Mouse (Mus musculus): Measurements from ENCODE around the gene Nfe2l3.

Gene Nfe2l3

GRCm38 (mm10) chr6:51486731-51487130, 54.3 kb downstream of the Nfe2l3 start:
- DNase-seq: no peak

GRCm38 (mm10) chr6:51489787-51490186, 57.3 kb downstream of the Nfe2l3 start:
- peak; percentile 68 for DNase-seq

GRCm38 (mm10) chr6:51497321-51498111, 65.0 kb downstream of the Nfe2l3 start:
- no peak for DNase-seq

GRCm38 (mm10) chr6:51505671-51506070, 73.2 kb downstream of the Nfe2l3 start:
- DNase-seq: no peak

GRCm38 (mm10) chr6:51507556-51507955, 75.1 kb downstream of the Nfe2l3 start:
- no peak for DNase-seq
